Mouse (Mus musculus): ENCODE measurements around the gene Gimap5. TPM values are rescaled to one million over a fixed set of nuclear protein-coding genes. Genes with fewer than 3 reads are reported as not detected.

Gene Gimap5
- polyA plus RNA-seq, 1 experiment from 2014 or later = 3.4 TPM

- no peak for ATAC-seq (ENCODE audit: low FRiP score, low read depth)
- WGBS = 87% methylated on average over 1 of the region's 1 CpGs
- H3K27ac ChIP-seq = no peak overlapping the region
Observed at GRCm38 (mm10) chr6:48785189-48785588, 39.2 kb downstream of the Gimap5 start.

GRCm38 (mm10) chr6:48785601-48786000, 39.6 kb downstream of the Gimap5 start:
- H3K36me3 ChIP-seq = no peaks in the 10 kb centered on the region
- no peak overlapping the region for H3K4me2 ChIP-seq (replicated peaks)

More at GRCm38 (mm10) chr6:48785189-48785588, 39.2 kb downstream of the Gimap5 start:
- Histone ChIP-seq H3K36me3 (no peaks in the 10 kb centered on the region), H3K4me3 (no peak overlapping the region), H3K9me3 (no peaks in the 10 kb centered on the region), H3K27me3 (no peaks in the 10 kb centered on the region), H3K4me1 (no peaks in the 10 kb centered on the region), H3K9ac (no peak overlapping the region), H3K4me2 (replicated peaks) (no peak overlapping the region)

GRCm38 (mm10) chr6:48787867-48788266, 41.9 kb downstream of the Gimap5 start:
- Histone ChIP-seq H3K9ac (no peak overlapping the region), H3K27me3 (no peaks in the 10 kb centered on the region), H3K27ac (no peak overlapping the region), H3K4me2 (replicated peaks) (no peak overlapping the region), H3K4me1 (no peaks in the 10 kb centered on the region), H3K9me3 (no peaks in the 10 kb centered on the region), H3K36me3 (no peaks in the 10 kb centered on the region), H3K4me3 (no peak overlapping the region)
- ATAC-seq (ENCODE audit: low FRiP score, low read depth) = no peak
- 83% methylated on average over 2 of the region's 2 CpGs for WGBS

More at GRCm38 (mm10) chr6:48785601-48786000, 39.6 kb downstream of the Gimap5 start:
- no peak overlapping the region for H3K4me3 ChIP-seq
- no peaks in the 10 kb centered on the region for H3K9me3 ChIP-seq
- 74% methylated on average over 2 of the region's 2 CpGs for whole genome bisulfite sequencing
- H3K4me1 ChIP-seq = no peaks in the 10 kb centered on the region
- ATAC-seq (ENCODE audit: low FRiP score, low read depth) = no peak
- no peak overlapping the region for H3K27ac ChIP-seq
- H3K9ac ChIP-seq = no peak overlapping the region
- H3K27me3 ChIP-seq = no peaks in the 10 kb centered on the region

GRCm38 (mm10) chr6:48801897-48802296, 55.9 kb downstream of the Gimap5 start:
- no peak overlapping the region for H3K27ac ChIP-seq
- H3K9ac ChIP-seq = no peak overlapping the region
- no peak overlapping the region for H3K4me2 ChIP-seq (replicated peaks)
- H3K4me1 ChIP-seq = no peaks in the 10 kb centered on the region
- ATAC-seq (ENCODE audit: low FRiP score, low read depth) = no peak
- H3K27me3 ChIP-seq = no peaks in the 10 kb centered on the region
- H3K9me3 ChIP-seq = no peaks in the 10 kb centered on the region
- WGBS = 92% methylated on average over 1 of the region's 1 CpGs
- H3K36me3 ChIP-seq = no peaks in the 10 kb centered on the region
- H3K4me3 ChIP-seq = no peak overlapping the region

- ATAC-seq (ENCODE audit: low FRiP score, low read depth) = no peak
- H3K36me3 ChIP-seq = no peaks in the 10 kb centered on the region
- no peak overlapping the region for H3K4me3 ChIP-seq
- H3K9ac ChIP-seq = no peak overlapping the region
- H3K27me3 ChIP-seq = no peaks in the 10 kb centered on the region
- no peaks in the 10 kb centered on the region for H3K9me3 ChIP-seq
- no peak overlapping the region for H3K27ac ChIP-seq
- H3K4me1 ChIP-seq = no peaks in the 10 kb centered on the region
- no peak overlapping the region for H3K4me2 ChIP-seq (replicated peaks)
Observed at GRCm38 (mm10) chr6:48803406-48804051, 57.5 kb downstream of the Gimap5 start.

Other genes with a start within 250 kb of the Gimap5 start
- gene Atp6v0e2, start 208.6 kb upstream of the Gimap5 start, polyA plus RNA-seq (2015; fragmentation: Nextera tagmentation; extraction: Ambion mirVana) = 9.2 and 9.3 TPM in 2 replicates
- 6.9 and 11.6 TPM in 2 replicates for gene Lrrc61, start 191.4 kb upstream of the Gimap5 start, polyA plus RNA-seq (2015; fragmentation: Nextera tagmentation; extraction: Ambion mirVana)
- 10.3 and 10.9 TPM in 2 replicates for gene Rarres2, start 173.4 kb upstream of the Gimap5 start, polyA plus RNA-seq (2015; fragmentation: Nextera tagmentation; extraction: Ambion mirVana)
- gene Gm45021, start 156.6 kb upstream of the Gimap5 start, polyA plus RNA-seq (2015; fragmentation: Nextera tagmentation; extraction: Ambion mirVana) = not detected in 2 replicates
- gene Repin1, start 152.3 kb upstream of the Gimap5 start, polyA plus RNA-seq (2015; fragmentation: Nextera tagmentation; extraction: Ambion mirVana) = 30.7 and 34.1 TPM in 2 replicates
- 0.73 TPM in 1 of 2 replicates, not detected in the other for gene Gm44965, start 152.3 kb upstream of the Gimap5 start, polyA plus RNA-seq (2015; fragmentation: Nextera tagmentation; extraction: Ambion mirVana)
- 7.2 and 7.7 TPM in 2 replicates for gene Zfp775, start 144.1 kb upstream of the Gimap5 start, polyA plus RNA-seq (2015; fragmentation: Nextera tagmentation; extraction: Ambion mirVana)
- 0.75 and 0.89 TPM in 2 replicates for gene AI854703, start 119.4 kb upstream of the Gimap5 start, polyA plus RNA-seq (2015; fragmentation: Nextera tagmentation; extraction: Ambion mirVana)
- 0.70 and 0.86 TPM in 2 replicates for gene Gimap8, start 99.0 kb upstream of the Gimap5 start, polyA plus RNA-seq (2015; fragmentation: Nextera tagmentation; extraction: Ambion mirVana)
- gene Gimap9, start 70.1 kb upstream of the Gimap5 start, polyA plus RNA-seq (2015; fragmentation: Nextera tagmentation; extraction: Ambion mirVana) = 7.0 and 7.7 TPM in 2 replicates
- gene Gimap4, start 61.6 kb upstream of the Gimap5 start, polyA plus RNA-seq (2015; fragmentation: Nextera tagmentation; extraction: Ambion mirVana) = 12.5 and 12.9 TPM in 2 replicates
- 18.1 and 18.5 TPM in 2 replicates for gene Gimap6, start 38.0 kb upstream of the Gimap5 start, polyA plus RNA-seq (2015; fragmentation: Nextera tagmentation; extraction: Ambion mirVana)
- 0.94 and 2.3 TPM in 2 replicates for gene Gm28053, start 27.6 kb upstream of the Gimap5 start, polyA plus RNA-seq (2015; fragmentation: Nextera tagmentation; extraction: Ambion mirVana)
- not detected in 2 replicates for gene Gimap7, start 27.6 kb upstream of the Gimap5 start, polyA plus RNA-seq (2015; fragmentation: Nextera tagmentation; extraction: Ambion mirVana)
- 9.8 and 10.4 TPM in 2 replicates for gene Gimap1, start 7.1 kb upstream of the Gimap5 start, polyA plus RNA-seq (2015; fragmentation: Nextera tagmentation; extraction: Ambion mirVana)
- gene Gimap3, start 24.7 kb downstream of the Gimap5 start, polyA plus RNA-seq (2015; fragmentation: Nextera tagmentation; extraction: Ambion mirVana) = not detected in 2 replicates
- gene Tmem176a, start 94.7 kb downstream of the Gimap5 start, polyA plus RNA-seq (2015; fragmentation: Nextera tagmentation; extraction: Ambion mirVana) = 56.6 and 63.0 TPM in 2 replicates
- 224 and 226 TPM in 2 replicates for gene Tmem176b, start 95.3 kb downstream of the Gimap5 start, polyA plus RNA-seq (2015; fragmentation: Nextera tagmentation; extraction: Ambion mirVana)
- gene Aoc1, start 126.7 kb downstream of the Gimap5 start, polyA plus RNA-seq (2015; fragmentation: Nextera tagmentation; extraction: Ambion mirVana) = not detected in 2 replicates
- not detected in 2 replicates for gene 1600015I10Rik, start 183.7 kb downstream of the Gimap5 start, polyA plus RNA-seq (2015; fragmentation: Nextera tagmentation; extraction: Ambion mirVana)
- not detected in 2 replicates for gene Doxl2, start 228.8 kb downstream of the Gimap5 start, polyA plus RNA-seq (2015; fragmentation: Nextera tagmentation; extraction: Ambion mirVana)
- not detected in 2 replicates for gene Svs1, start 240.7 kb downstream of the Gimap5 start, polyA plus RNA-seq (2015; fragmentation: Nextera tagmentation; extraction: Ambion mirVana)